ENCODE assay signal across 8 mouse cellular contexts in genomic region chr2:121294182-121294581, GRCm38 (mm10). TPM values are rescaled to one million over a fixed set of nuclear protein-coding genes. Genes with fewer than 3 reads are reported as not detected.
DNase-seq lines count a peak whose midpoint lies in the region; ATAC-seq lines count a peak whose summit lies in the region.

No protein-coding gene starts in this region.

- H3K4me1 ChIP-seq in heart, embryonic 12.5 days (replicated peaks), result peaks cover 61% of the 10 kb centered on the region

- 11% methylated on average over 4 of the region's 4 CpGs for WGBS in heart, embryonic 12.5 days

- H3K4me2 ChIP-seq in heart, embryonic 12.5 days, result peak overlapping the region; percentile 70

- peak overlapping the region; percentile 57 for H3K4me3 ChIP-seq in heart, embryonic 12.5 days

- H3K9me3 ChIP-seq in heart, embryonic 12.5 days (replicated peaks), result no peaks in the 10 kb centered on the region

- peaks cover 4% of the 10 kb centered on the region for H3K36me3 ChIP-seq in heart, embryonic 12.5 days

- peak; percentile 29 for ATAC-seq in common myeloid progenitor, adult 5-6 weeks (replicated peaks; ENCODE audit: low read depth, poor library complexity, severe bottlenecking)
- ATAC-seq in heart, embryonic 12.5 days (ENCODE audit: insufficient number of reproducible peaks, low FRiP score), result peak; percentile 27; the same call in 1 of the 2 replicates
- peak; percentile 42; the same call in 1 of the 2 replicates for ATAC-seq in monocyte, adult 5-6 weeks (replicated peaks; ENCODE audit: insufficient number of reproducible peaks, low FRiP score, low TSS enrichment, poor library complexity, severe bottlenecking)

- peak; percentile 76 for DNase-seq in 3134 (ENCODE audit: extremely low read depth, insufficient read length, low spot score)
- DNase-seq in CD4-positive helper T cell, adult 2 months (ENCODE audit: low read depth, low spot score), result peak; percentile 43
- DNase-seq in kidney, postnatal 4 days, result peak; percentile 31 to 54
- DNase-seq in thymus, postnatal 36 days, result no peak
- DNase-seq in right cerebral cortex, postnatal 14 days, result no peak

- H3K27me3 ChIP-seq in heart, embryonic 12.5 days (replicated peaks), result peaks cover 52% of the 10 kb centered on the region

- peak overlapping the region; percentile 68 for H3K9ac ChIP-seq in heart, embryonic 12.5 days

- H3K27ac ChIP-seq in heart, embryonic 12.5 days (ENCODE audit: poor library complexity, severe bottlenecking), result peak overlapping the region; percentile 83

RNA-seq across cellular contexts. Expression of gene Map1a, which starts 4.8 kb away (rescaled TPM):
- total RNA-seq in common myeloid progenitor, adult 5-6 weeks (2017), result under 0.01 TPM in 1 of 2 replicates, not detected in the other
- 4.7 TPM in 2 replicates for polyA plus RNA-seq in heart, embryonic 12.5 days (2016; fragmentation: Nextera tagmentation; extraction: Ambion mirVana)
- 0.10 TPM in 1 of 3 replicates, not detected in the others for total RNA-seq in monocyte, adult 5-6 weeks (2017)

RNA-seq across cellular contexts. Expression of gene Trp53bp1, which starts 23.0 kb away (rescaled TPM):
- 43.2 and 45.5 TPM in 2 replicates for total RNA-seq in common myeloid progenitor, adult 5-6 weeks (2017)
- polyA plus RNA-seq in heart, embryonic 12.5 days (2016; fragmentation: Nextera tagmentation; extraction: Ambion mirVana), result 69.8 and 78.4 TPM in 2 replicates
- total RNA-seq in monocyte, adult 5-6 weeks (2017), result 15.8 to 38.3 TPM (median 16.2 TPM) in 3 replicates

Comparison
In these comparisons a context has a peak if more than half of its experiments do, and no peak if none do; other contexts are left out.
1. DNase-seq: peak in 3134 (single experiment), CD4-positive helper T cell, adult 2 months (single experiment) and kidney, postnatal 4 days (2 of 2); none in thymus, postnatal 36 days (0 of 2) and right cerebral cortex, postnatal 14 days (single experiment).
2. Peak in every context shown above with its lines, with median percentiles within 50 percentile points of each other: ATAC-seq.